ENCODE assay signal across 8 mouse cellular contexts in the genomic region with DNA sequence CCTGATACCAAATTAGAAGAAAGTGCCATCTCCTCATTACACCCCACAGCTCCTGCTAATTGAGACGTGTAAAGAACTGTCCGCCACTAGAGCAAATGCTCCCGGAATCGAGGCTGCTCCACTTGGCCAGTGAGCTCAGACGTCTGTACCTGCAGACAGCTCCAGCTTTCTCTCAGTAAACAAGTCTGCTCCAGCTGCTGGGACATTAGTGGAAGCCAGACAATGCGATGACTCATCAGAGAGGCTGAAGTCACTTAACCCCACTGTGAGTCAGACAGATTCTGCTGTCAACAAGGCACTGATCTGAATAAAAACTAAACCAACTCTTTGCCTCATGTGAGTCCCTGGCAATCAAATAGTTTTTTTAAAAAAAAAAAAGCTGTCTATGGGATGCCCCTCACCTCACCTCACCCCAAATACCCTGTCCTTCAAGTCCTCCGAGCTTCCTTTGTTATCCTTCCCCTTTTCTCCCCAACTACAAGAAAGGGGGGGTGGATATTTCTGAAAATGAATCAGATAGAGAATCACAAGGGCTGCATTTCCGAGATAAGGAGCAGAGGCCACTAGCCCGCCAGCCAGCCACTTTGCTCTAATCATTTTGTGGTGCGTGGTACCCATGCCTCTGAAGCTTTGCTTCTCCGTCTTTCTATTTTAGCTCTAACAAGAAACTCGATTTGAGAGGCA. TPM values are rescaled to one million over a fixed set of nuclear protein-coding genes. Genes with fewer than 3 reads are reported as not detected.
DNase-seq lines count a peak whose midpoint lies in the region; ATAC-seq lines count a peak whose summit lies in the region.
"Had no signal": no experiment of that assay in that cellular context is flagged by ENCODE, and none has a peak within 500 bp of the region (broad histone marks: within the 10 kb centered on the region; RNA-seq: fewer than 3 reads in every experiment).

No protein-coding gene starts in this region.

- H3K4me2 ChIP-seq in midbrain, embryonic 14.5 days (ENCODE audit: low read length): no peak overlapping the region
- no peak overlapping the region for H3K4me2 ChIP-seq in midbrain, embryonic 15.5 days
- H3K4me2 ChIP-seq in stomach, embryonic 16.5 days (ENCODE audit: low read depth, low read length): no peak overlapping the region
- H3K4me2 ChIP-seq: embryonic facial prominence, embryonic 12.5 days had no signal

- no peak overlapping the region for H3K4me3 ChIP-seq in midbrain, embryonic 14.5 days (replicated peaks; ENCODE audit: low read depth, low read length)
- H3K4me3 ChIP-seq in midbrain, embryonic 15.5 days: no peak overlapping the region
- no peak overlapping the region for H3K4me3 ChIP-seq in stomach, embryonic 16.5 days (replicated peaks; ENCODE audit: low read length)
- H3K4me3 ChIP-seq: embryonic facial prominence, embryonic 12.5 days had no signal

- H3K4me1 ChIP-seq in midbrain, embryonic 14.5 days (ENCODE audit: control insufficient read depth, insufficient read depth, low read length): no peaks in the 10 kb centered on the region
- H3K4me1 ChIP-seq in midbrain, embryonic 15.5 days: no peaks in the 10 kb centered on the region
- H3K4me1 ChIP-seq in stomach, embryonic 16.5 days (ENCODE audit: control insufficient read depth, insufficient read depth, low read length): peaks cover 9% of the 10 kb centered on the region; the same call in 1 of the 2 replicates
- H3K4me1 ChIP-seq: embryonic facial prominence, embryonic 12.5 days had no signal

- H3K9me3 ChIP-seq in midbrain, embryonic 14.5 days (ENCODE audit: control insufficient read depth, low read length): no peaks in the 10 kb centered on the region
- no peaks in the 10 kb centered on the region for H3K9me3 ChIP-seq in midbrain, embryonic 15.5 days
- no peaks in the 10 kb centered on the region for H3K9me3 ChIP-seq in stomach, embryonic 16.5 days (replicated peaks; ENCODE audit: control insufficient read depth, low read length)
- H3K9me3 ChIP-seq: embryonic facial prominence, embryonic 12.5 days had no signal

- ATAC-seq in midbrain, embryonic 14.5 days (ENCODE audit: low FRiP score, low TSS enrichment): no peak
- ATAC-seq in midbrain, embryonic 15.5 days (replicated peaks): no peak
- peak; percentile 37 for ATAC-seq in granulocyte monocyte progenitor cell, adult 5-6 weeks (replicated peaks; ENCODE audit: poor library complexity, severe bottlenecking)
- peak; percentile 53 for ATAC-seq in stomach, embryonic 16.5 days (ENCODE audit: insufficient read depth, low FRiP score)

- no peak overlapping the region for H3K27ac ChIP-seq in midbrain, embryonic 14.5 days (replicated peaks; ENCODE audit: low read depth, low read length)
- no peak overlapping the region for H3K27ac ChIP-seq in midbrain, embryonic 15.5 days
- H3K27ac ChIP-seq in stomach, embryonic 16.5 days (ENCODE audit: low read length): no peak overlapping the region
- H3K27ac ChIP-seq: embryonic facial prominence, embryonic 12.5 days had no signal

- no peak overlapping the region for H3K9ac ChIP-seq in midbrain, embryonic 14.5 days (replicated peaks; ENCODE audit: low read length)
- H3K9ac ChIP-seq in midbrain, embryonic 15.5 days: no peak overlapping the region
- H3K9ac ChIP-seq in stomach, embryonic 16.5 days (ENCODE audit: low read length): no peak overlapping the region
- H3K9ac ChIP-seq: embryonic facial prominence, embryonic 12.5 days had no signal

- H3K36me3 ChIP-seq in midbrain, embryonic 14.5 days (ENCODE audit: control insufficient read depth, insufficient read depth, low read length): no peaks in the 10 kb centered on the region
- no peaks in the 10 kb centered on the region for H3K36me3 ChIP-seq in midbrain, embryonic 15.5 days (replicated peaks)
- no peaks in the 10 kb centered on the region for H3K36me3 ChIP-seq in stomach, embryonic 16.5 days (ENCODE audit: control insufficient read depth, insufficient read depth, low read length)
- H3K36me3 ChIP-seq: embryonic facial prominence, embryonic 12.5 days had no signal

- H3K27me3 ChIP-seq in midbrain, embryonic 14.5 days (ENCODE audit: control insufficient read depth, insufficient read depth, low read length): no peaks in the 10 kb centered on the region
- H3K27me3 ChIP-seq in midbrain, embryonic 15.5 days (replicated peaks): no peaks in the 10 kb centered on the region
- H3K27me3 ChIP-seq in stomach, embryonic 16.5 days (ENCODE audit: control insufficient read depth, insufficient read depth, low read length): no peaks in the 10 kb centered on the region
- H3K27me3 ChIP-seq: embryonic facial prominence, embryonic 12.5 days had no signal

- DNase-seq in midbrain, embryonic 14.5 days: peak; percentile 17
- peak; percentile 76 for DNase-seq in adrenal gland, adult 8-10 months
- peak; percentile 3 to 48 for DNase-seq in kidney, postnatal 25 days
- no peak for DNase-seq in thymus, postnatal 4 days

- 48% methylated on average over 12 of the region's 12 CpGs for WGBS in midbrain, embryonic 14.5 days
- WGBS in midbrain, embryonic 15.5 days: 51% methylated on average over 12 of the region's 12 CpGs
- 36% methylated on average over 12 of the region's 12 CpGs for WGBS in stomach, embryonic 16.5 days

RNA-seq across cellular contexts. Expression of gene Dnm3, which starts 31.6 kb away (rescaled TPM):
- polyA plus RNA-seq in midbrain, embryonic 14.5 days (2014; fragmentation: Nextera tagmentation; extraction: Ambion mirVana): 60.1 and 62.0 TPM in 2 replicates
- 55.7 and 67.6 TPM in 2 replicates for polyA plus RNA-seq in midbrain, embryonic 15.5 days (2015; fragmentation: Nextera tagmentation; extraction: Ambion mirVana)
- total RNA-seq in adrenal gland, adult 8-10 months (2022): 10 to 100 TPM; 13.8 to 48.5 (median 27.9) TPM
- total RNA-seq in granulocyte monocyte progenitor cell, adult 5-6 weeks (2014; fragmentation: Nextera tagmentation): not detected in 2 replicates
- not detected in 2 replicates for total RNA-seq in granulocyte monocyte progenitor cell, adult 5-6 weeks (2017)
- polyA plus RNA-seq in stomach, embryonic 16.5 days (2015; fragmentation: Nextera tagmentation; extraction: Ambion mirVana): 6.4 and 6.7 TPM in 2 replicates

RNA-seq across cellular contexts. Expression of gene Mettl13, which starts 38.9 kb away (rescaled TPM):
- polyA plus RNA-seq in midbrain, embryonic 14.5 days (2014; fragmentation: Nextera tagmentation; extraction: Ambion mirVana): 12.7 and 15.1 TPM in 2 replicates
- 18.2 and 20.8 TPM in 2 replicates for polyA plus RNA-seq in midbrain, embryonic 15.5 days (2015; fragmentation: Nextera tagmentation; extraction: Ambion mirVana)
- total RNA-seq in adrenal gland, adult 8-10 months (2022): 10 to 100 TPM; 16.3 to 34.5 (median 22.1) TPM
- 13.5 and 17.7 TPM in 2 replicates for total RNA-seq in granulocyte monocyte progenitor cell, adult 5-6 weeks (2014; fragmentation: Nextera tagmentation)
- total RNA-seq in granulocyte monocyte progenitor cell, adult 5-6 weeks (2017): 20.3 and 20.6 TPM in 2 replicates
- 20.1 and 21.6 TPM in 2 replicates for polyA plus RNA-seq in stomach, embryonic 16.5 days (2015; fragmentation: Nextera tagmentation; extraction: Ambion mirVana)

Comparison
In these comparisons a context has a peak if more than half of its experiments do, and no peak if none do; other contexts are left out.
1. ATAC-seq: peak in granulocyte monocyte progenitor cell, adult 5-6 weeks (single experiment) and stomach, embryonic 16.5 days (single experiment); none in midbrain, embryonic 14.5 days (single experiment) and midbrain, embryonic 15.5 days (single experiment).